Mouse (Mus musculus) liver, embryonic 12.5 days (tissue): ENCODE results near the gene Mpzl2. TPM values are rescaled to one million over a fixed set of nuclear protein-coding genes. Genes with fewer than 3 reads are reported as not detected.

Experiments
- ATAC-seq: fragments of 200-750 bp; cut with Nextera tagmentation; 2 replicates; pipeline ENCODE4 v1.8.0; 2017; ENCODE audit warnings: moderate number of reproducible peaks, mild to moderate bottlenecking, moderate library complexity
- H3K27ac ChIP-seq: fragments of 300-500 bp; sonication (generic); 2 replicates; pipeline ENCODE4 v1.5.1; 2016; ENCODE audit warnings: mild to moderate bottlenecking
- H3K27me3 ChIP-seq: fragments of 300-500 bp; sonication (generic); replicated peaks from 2 replicates; pipeline ENCODE4 v1.6.1; 2016; ENCODE audit warnings: mild to moderate bottlenecking, moderate library complexity
- H3K36me3 ChIP-seq: fragments of 300-500 bp; sonication (generic); 2 replicates; pipeline ENCODE4 v1.6.1; 2016; ENCODE audit warnings: mild to moderate bottlenecking, moderate library complexity
- H3K4me1 ChIP-seq: fragments of 300-500 bp; sonication (generic); 2 replicates; pipeline ENCODE4 v1.6.1; 2016
- H3K4me2 ChIP-seq: fragments of 300-500 bp; sonication (generic); 2 replicates; pipeline ENCODE4 v1.6.1; 2016; ENCODE audit warnings: mild to moderate bottlenecking, moderate library complexity
- H3K4me3 ChIP-seq: fragments of 300-500 bp; sonication (generic); 2 replicates; pipeline ENCODE4 v1.5.1; 2016; ENCODE audit warnings: mild to moderate bottlenecking, moderate library complexity
- H3K9ac ChIP-seq: fragments of 300-500 bp; sonication (generic); 2 replicates; pipeline ENCODE4 v1.6.1; 2016; ENCODE audit warnings: mild to moderate bottlenecking, moderate library complexity
- H3K9me3 ChIP-seq: fragments of 300-500 bp; sonication (generic); replicated peaks from 2 replicates; pipeline ENCODE4 v1.6.1; 2016; ENCODE audit warnings: mild to moderate bottlenecking, moderate library complexity
- WGBS: fragments of 180-500 bp; shearing (Covaris S2); methylation state at CpG from one replicate; pipeline ENCODE4 v1.1.7; 2016; ENCODE audit not compliant: insufficient replicate concordance; 5-methylcytosine and 5-hydroxymethylcytosine counted together
- polyA plus RNA-seq: library from polyadenylated mRNA; unstranded; fragments of >200 nt; fragmentation: Nextera tagmentation; extraction: Ambion mirVana; gene quantifications from 2 replicates; pipeline ENCODE4 v1.2.1, GENCODE M21; 2016

The Mpzl2 gene
- polyA plus RNA-seq, 1 experiment from 2014 or later: 3.9 TPM

GRCm38 (mm10) chr9:45090811-45091210 lies 51.2 kb downstream of the Mpzl2 start:
- no peak for ATAC-seq
- 56% methylated on average over 3 of the region's 3 CpGs for WGBS
- Histone ChIP-seq H3K4me3 (no peak overlapping the region), H3K4me1 (no peaks in the 10 kb centered on the region), H3K4me2 (no peak overlapping the region), H3K9ac (no peak overlapping the region), H3K36me3 (no peaks in the 10 kb centered on the region), H3K27me3 (peaks cover 21% of the 10 kb centered on the region), H3K27ac (no peak overlapping the region), H3K9me3 (no peaks in the 10 kb centered on the region)

GRCm38 (mm10) chr9:45092641-45093040 lies 53.0 kb downstream of the Mpzl2 start:
- Histone ChIP-seq H3K36me3 (no peaks in the 10 kb centered on the region), H3K9ac (no peak overlapping the region), H3K4me1 (no peaks in the 10 kb centered on the region), H3K27ac (no peak overlapping the region), H3K4me3 (no peak overlapping the region), H3K4me2 (no peak overlapping the region), H3K27me3 (peaks cover 23% of the 10 kb centered on the region), H3K9me3 (no peaks in the 10 kb centered on the region)
- ATAC-seq: no peak
- 35% methylated on average over 4 of the region's 4 CpGs for WGBS

- no peak overlapping the region for H3K27ac ChIP-seq
- WGBS: 57% methylated on average over 6 of the region's 6 CpGs
- H3K9me3 ChIP-seq: no peaks in the 10 kb centered on the region
- no peaks in the 10 kb centered on the region for H3K36me3 ChIP-seq
- H3K9ac ChIP-seq: no peak overlapping the region
- ATAC-seq: no peak
- H3K27me3 ChIP-seq: peaks cover 29% of the 10 kb centered on the region
- no peak overlapping the region for H3K4me3 ChIP-seq
- H3K4me2 ChIP-seq: no peak overlapping the region
- H3K4me1 ChIP-seq: no peaks in the 10 kb centered on the region
Measured at GRCm38 (mm10) chr9:45095149-45095937, 55.7 kb downstream of the Mpzl2 start.

- no peak overlapping the region for H3K27ac ChIP-seq
- no peak overlapping the region for H3K4me3 ChIP-seq
- no peak for ATAC-seq
- no peak overlapping the region for H3K9ac ChIP-seq
- no peak overlapping the region for H3K4me2 ChIP-seq
- no peaks in the 10 kb centered on the region for H3K9me3 ChIP-seq
- H3K4me1 ChIP-seq: no peaks in the 10 kb centered on the region
- peaks cover 14% of the 10 kb centered on the region for H3K27me3 ChIP-seq
- no peaks in the 10 kb centered on the region for H3K36me3 ChIP-seq
- 59% methylated on average over 5 of the region's 5 CpGs for WGBS
Measured at GRCm38 (mm10) chr9:45097877-45098276, 58.3 kb downstream of the Mpzl2 start.

- no peaks in the 10 kb centered on the region for H3K4me1 ChIP-seq
- no peak for ATAC-seq
- H3K4me3 ChIP-seq: no peak overlapping the region
- peaks cover 14% of the 10 kb centered on the region for H3K27me3 ChIP-seq
- 14% methylated on average over 3 of the region's 3 CpGs for WGBS
- no peaks in the 10 kb centered on the region for H3K9me3 ChIP-seq
- H3K4me2 ChIP-seq: no peak overlapping the region
- H3K36me3 ChIP-seq: no peaks in the 10 kb centered on the region
- H3K9ac ChIP-seq: no peak overlapping the region
- no peak overlapping the region for H3K27ac ChIP-seq
Measured at GRCm38 (mm10) chr9:45098426-45098825, 58.8 kb downstream of the Mpzl2 start.

- 66% methylated on average over 1 of the region's 1 CpGs for WGBS
- Histone ChIP-seq H3K4me1 (no peaks in the 10 kb centered on the region), H3K27me3 (peaks cover 6% of the 10 kb centered on the region; the same call in 1 of the 2 replicates), H3K9me3 (no peaks in the 10 kb centered on the region), H3K36me3 (no peaks in the 10 kb centered on the region), H3K9ac (no peak overlapping the region), H3K27ac (no peak overlapping the region), H3K4me2 (no peak overlapping the region), H3K4me3 (no peak overlapping the region)
- no peak for ATAC-seq
Measured at GRCm38 (mm10) chr9:45102528-45102927, 62.9 kb downstream of the Mpzl2 start.

- Histone ChIP-seq H3K36me3 (no peaks in the 10 kb centered on the region), H3K27ac (no peak overlapping the region), H3K9ac (no peak overlapping the region), H3K9me3 (no peaks in the 10 kb centered on the region), H3K27me3 (peaks cover 6% of the 10 kb centered on the region; the same call in 1 of the 2 replicates), H3K4me2 (no peak overlapping the region), H3K4me1 (no peaks in the 10 kb centered on the region), H3K4me3 (no peak overlapping the region)
- ATAC-seq: no peak
- 40% methylated on average over 11 of the region's 11 CpGs for WGBS
Measured at GRCm38 (mm10) chr9:45103211-45103979, 63.8 kb downstream of the Mpzl2 start.

Other genes with a start within 250 kb of the Mpzl2 start
- gene Tmem25, start 240.5 kb upstream of the Mpzl2 start, polyA plus RNA-seq: 0.81 and 1.6 TPM in 2 replicates
- 11.6 and 12.3 TPM in 2 replicates for gene Ttc36, start 236.7 kb upstream of the Mpzl2 start, polyA plus RNA-seq
- gene Kmt2a, start 158.5 kb upstream of the Mpzl2 start, polyA plus RNA-seq: 7.3 and 8.4 TPM in 2 replicates
- gene Atp5l, start 119.1 kb upstream of the Mpzl2 start, polyA plus RNA-seq: 523 and 553 TPM in 2 replicates
- 14.8 and 15.1 TPM in 2 replicates for gene Ube4a, start 74.2 kb upstream of the Mpzl2 start, polyA plus RNA-seq
- gene Cd3g, start 59.4 kb upstream of the Mpzl2 start, polyA plus RNA-seq: not detected in 2 replicates
- gene Cd3d, start 58.0 kb upstream of the Mpzl2 start, polyA plus RNA-seq: not detected in 2 replicates
- gene Cd3e, start 30.2 kb upstream of the Mpzl2 start, polyA plus RNA-seq: not detected in 2 replicates
- gene Mpzl3, start 15.4 kb downstream of the Mpzl2 start, polyA plus RNA-seq: 0.63 and 1.1 TPM in 2 replicates
- 0.12 TPM in 1 of 2 replicates, not detected in the other for gene Jaml, start 39.4 kb downstream of the Mpzl2 start, polyA plus RNA-seq
- gene Scn2b, start 78.0 kb downstream of the Mpzl2 start, polyA plus RNA-seq: 0.70 and 0.90 TPM in 2 replicates
- 0.25 and 0.33 TPM in 2 replicates for gene Scn4b, start 98.6 kb downstream of the Mpzl2 start, polyA plus RNA-seq
- gene BC049352, start 142.2 kb downstream of the Mpzl2 start, polyA plus RNA-seq: 0.10 TPM in 1 of 2 replicates, not detected in the other
- gene Tmprss4, start 164.3 kb downstream of the Mpzl2 start, polyA plus RNA-seq: not detected in 2 replicates
- 2.9 and 3.1 TPM in 2 replicates for gene Il10ra, start 229.3 kb downstream of the Mpzl2 start, polyA plus RNA-seq